Mouse (Mus musculus): ENCODE results near the gene Zc3hav1.

DNA sequence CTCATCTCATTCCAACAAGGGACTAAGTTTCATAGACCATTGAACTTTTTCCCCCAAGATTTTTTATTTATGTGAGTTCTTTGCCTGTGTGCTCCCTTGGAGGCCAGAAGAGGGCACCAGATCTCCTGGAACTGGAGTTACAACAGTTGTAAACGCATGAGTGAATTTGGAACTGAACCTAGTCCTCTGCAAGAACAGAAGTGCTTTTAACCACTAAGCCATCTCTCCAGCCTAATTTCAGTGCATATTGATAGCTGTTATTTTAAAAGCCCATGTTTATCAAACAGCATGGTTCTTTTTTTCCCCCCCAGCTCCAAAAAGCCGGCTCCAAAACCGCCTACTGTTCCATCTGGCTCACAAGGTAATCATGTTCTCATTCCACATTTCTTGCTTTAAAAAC lies 35.3 kb upstream of the Zc3hav1 start:
- TF ChIP-seq POLR2A (IDR thresholded peaks at IDR 0.05; ENCODE audit: insufficient read depth, low read length) (no peak), EP300 (IDR thresholded peaks at IDR 0.05; ENCODE audit: insufficient read depth, low read depth, low read length) (no peak), CTCF (IDR thresholded peaks at IDR 0.05; ENCODE audit: low read depth, low read length) (no peak)
